Mouse (Mus musculus): Measurements from ENCODE around the gene Olfr1368.
A peak's percentile ranks its signal among the peaks of the same experiment; 100 is the strongest.
"Not testable (repeated sequence)": the region's sequence is repeated elsewhere in the genome, so short reads cannot be mapped to it uniquely, and the experiment has no call there.

Gene Olfr1368

DNA sequence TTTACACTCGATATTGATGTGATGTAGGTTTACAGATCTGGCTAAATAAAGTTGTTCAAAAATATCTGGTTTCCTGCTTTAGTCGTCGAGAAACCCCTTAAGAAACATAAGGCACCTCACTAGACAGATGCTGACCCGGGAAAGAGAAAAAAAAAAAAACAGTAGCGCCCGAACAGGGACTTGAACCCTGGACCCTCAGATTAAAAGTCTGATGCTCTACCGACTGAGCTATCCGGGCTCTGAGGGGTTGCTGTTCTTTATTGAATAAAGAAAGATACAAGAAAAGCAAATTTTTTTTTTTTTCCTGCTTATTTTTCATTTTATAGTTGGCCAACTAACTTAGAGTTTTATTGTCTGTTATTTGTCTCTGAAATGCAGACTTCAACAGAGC, 22.2 kb upstream of the Olfr1368 start:
- peak; percentile 81 for DNase-seq (ENCODE audit: low spot score)

DNA sequence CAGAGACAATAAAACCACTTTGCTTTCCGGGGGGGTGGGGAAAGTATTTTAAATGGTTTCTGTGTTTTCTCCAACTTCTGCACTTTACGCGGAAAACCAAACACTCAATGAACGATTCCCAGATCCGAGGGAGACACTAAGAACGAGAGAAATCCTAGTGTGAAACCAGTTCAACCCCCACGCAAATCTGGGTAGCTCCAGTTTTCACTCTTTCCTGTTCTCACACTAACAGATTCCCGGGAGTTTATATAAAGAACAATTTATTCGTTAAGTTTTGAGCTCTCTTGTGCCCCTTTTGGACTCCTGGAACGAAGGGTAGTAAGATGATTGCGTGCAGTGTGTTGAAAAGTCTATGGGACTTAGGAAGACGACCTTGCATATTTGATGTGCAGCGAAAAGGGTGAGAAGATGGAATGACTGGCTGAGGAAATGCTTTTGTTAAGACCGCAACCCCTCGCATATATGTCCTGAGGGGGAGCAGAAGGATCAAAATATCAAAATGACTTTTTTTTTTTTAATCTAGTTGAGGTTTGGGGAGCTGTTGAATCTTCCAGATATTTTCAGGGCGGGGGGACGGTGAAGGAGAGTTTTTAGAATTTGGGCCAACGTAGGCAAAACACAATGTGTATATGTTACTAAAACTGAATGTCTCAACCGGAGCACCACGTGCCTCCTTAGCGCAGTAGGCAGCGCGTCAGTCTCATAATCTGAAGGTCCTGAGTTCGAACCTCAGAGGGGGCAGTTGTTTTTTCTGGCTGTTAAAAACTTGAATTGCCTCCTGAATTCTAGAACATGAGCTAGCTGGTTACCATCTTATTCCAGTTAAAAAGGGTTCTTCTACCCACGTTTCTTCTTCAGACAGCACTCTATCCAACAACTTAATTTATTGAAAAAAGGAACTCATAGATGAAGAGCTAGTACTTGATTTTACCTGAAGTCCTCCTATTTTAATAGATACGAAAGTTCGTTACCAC, 21.6 kb upstream of the Olfr1368 start:
- peak; percentile 93 for DNase-seq (ENCODE audit: low spot score)

DNA sequence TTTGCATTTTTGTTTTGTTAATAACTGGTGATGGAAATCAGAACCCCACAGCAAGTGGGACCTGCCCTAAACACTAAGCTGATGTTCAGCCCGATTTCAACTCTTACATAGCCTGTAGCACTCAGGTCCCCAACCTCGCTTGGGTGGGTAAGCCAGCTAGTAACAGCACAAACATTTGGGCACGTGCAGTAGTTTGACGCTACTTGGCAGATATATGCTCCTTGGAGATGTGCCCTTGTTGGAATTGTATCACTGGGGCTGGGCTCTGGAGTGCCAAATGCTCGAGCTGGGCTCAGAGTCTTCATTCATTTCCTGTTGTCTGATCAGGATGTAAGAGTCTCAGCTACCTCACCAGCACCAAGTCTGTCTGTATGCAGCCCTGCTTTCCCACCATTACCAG, 16.9 kb upstream of the Olfr1368 start:
- DNase-seq (ENCODE audit: low spot score): no peak

DNA sequence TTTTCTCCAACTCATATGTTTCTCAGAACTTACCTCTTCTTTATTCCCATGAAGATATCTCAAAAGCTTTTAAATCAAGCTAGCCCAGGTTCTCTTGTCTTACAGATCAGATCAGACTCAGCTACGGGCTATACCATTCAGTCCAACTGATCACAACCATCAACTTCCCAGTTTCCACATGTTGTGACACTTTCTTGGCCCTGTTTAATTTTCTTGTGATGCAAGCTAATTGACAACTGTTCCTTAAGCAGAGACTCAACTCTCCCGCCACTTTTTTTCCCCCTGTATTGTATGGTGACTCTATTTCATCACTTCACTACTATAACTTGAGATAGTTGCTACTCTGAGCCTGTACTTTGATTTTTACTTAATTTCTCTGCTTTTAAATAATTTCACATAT, 15.9 kb upstream of the Olfr1368 start:
- DNase-seq (ENCODE audit: low spot score): no peak

DNA sequence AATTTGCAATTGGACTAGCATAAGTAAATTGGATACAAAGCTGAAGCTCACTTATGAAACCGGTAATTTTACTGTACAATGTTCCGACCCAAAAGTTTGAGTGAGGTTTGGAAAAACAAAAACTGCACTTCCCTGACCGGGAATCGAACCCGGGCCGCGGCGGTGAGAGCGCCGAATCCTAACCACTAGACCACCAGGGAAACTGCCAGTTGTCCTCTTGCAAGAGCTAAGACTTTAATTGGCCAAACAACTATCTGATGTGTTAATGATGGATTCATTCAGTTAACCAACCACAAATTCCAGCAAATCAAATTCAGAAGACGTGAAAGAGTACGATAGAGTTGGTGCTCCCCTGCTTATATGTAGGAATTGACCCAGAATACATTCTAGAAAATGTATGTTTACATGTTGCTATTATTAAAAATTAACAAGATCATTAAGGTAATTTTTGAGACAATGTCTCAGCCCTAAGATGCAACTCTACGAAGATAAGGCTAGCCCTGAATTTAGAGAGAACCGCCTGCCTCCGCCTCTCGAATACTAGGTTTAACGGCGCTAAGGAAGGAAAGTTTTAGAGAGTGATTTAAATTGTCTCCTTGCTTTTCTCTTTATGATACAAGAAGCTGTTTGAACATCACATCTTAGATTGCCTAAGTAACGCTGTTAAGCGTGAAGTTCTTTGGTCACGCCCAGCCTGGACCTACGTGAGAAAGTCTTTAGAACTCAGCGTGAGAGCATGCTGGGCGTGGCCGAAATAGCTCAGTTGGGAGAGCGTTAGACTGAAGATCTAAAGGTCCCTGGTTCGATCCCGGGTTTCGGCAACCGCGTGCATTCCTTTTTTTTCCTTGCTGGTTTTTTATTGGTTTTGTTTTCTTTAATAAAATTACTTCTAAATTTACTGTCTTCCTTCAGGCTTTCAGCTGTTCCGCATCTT, 15.3 kb upstream of the Olfr1368 start:
- peak; percentile 98 for DNase-seq (ENCODE audit: low spot score)

DNA sequence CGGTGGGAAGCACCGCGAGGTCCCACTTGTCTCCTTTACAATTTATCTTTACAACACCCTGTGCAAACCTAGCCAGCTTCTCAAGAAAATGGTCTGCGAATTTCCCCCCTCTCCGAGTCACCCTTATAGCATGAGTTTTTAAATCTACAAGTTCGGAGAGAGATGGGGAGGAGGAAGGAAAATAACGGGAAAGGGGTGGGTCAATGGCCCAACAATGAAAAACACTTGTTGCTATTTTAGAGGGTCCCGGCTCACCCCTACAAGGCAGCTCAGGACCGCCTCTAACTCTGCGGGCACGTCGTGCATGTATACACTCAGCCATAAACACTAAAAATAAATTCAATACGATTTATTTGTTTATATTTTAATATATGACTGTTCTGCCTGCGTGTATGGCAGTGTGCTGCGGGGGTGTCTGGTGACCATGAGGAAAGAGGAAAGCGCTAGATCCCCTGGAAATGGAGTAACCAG, 14.4 kb upstream of the Olfr1368 start:
- DNase-seq (ENCODE audit: low spot score): peak; percentile 48

DNA sequence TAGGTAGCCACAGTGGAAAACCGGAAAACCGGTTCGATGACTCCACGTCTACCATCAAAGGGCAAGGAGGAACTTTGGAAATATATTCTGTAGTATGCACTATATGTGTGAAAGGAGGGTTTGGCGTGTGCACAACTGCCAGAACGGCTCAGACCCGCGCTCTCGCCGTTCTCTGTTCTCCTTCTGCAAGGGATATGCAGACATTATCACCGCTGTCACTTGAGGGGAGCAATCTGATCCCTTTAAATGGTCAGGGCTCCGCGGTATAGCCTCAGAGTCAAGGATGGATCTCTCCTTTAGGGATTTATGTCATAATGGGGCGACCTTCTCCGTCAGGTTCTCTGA, 13.8 kb upstream of the Olfr1368 start:
- peak; percentile 53 for DNase-seq (ENCODE audit: low spot score)

DNA sequence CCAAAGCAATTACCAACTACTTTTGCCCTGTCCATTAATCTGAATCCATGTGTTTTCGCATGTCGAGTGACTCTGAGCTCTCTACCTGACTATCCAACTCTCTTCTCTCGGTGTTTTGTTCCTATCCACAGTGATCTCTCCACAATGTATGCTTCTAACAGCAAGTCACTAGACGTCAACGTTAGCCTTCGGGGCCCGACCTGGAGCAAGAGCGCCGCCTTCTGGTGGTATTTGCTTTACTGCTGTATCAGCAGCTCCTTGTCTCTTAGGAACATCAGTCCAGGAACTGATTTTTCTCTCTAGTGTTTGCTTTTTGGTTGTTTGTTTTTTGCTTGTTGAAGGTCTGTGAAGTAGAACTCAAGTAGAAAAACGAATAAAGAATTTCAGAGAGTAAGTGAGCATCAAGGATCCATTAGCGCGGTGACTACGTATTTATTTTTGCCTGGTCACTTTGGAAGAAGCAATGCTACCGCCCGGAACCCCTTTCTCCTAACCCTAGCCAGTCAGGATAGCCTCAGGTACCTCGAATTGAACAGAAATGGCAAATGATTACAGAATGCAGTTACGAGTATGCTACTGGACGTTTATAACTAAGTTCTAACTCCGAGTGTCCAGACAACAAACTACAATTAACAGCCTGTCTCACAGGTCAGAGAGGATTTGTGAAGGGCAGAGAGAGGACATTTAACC, 13.3 kb upstream of the Olfr1368 start:
- peak; percentile 93 for DNase-seq (ENCODE audit: low spot score)

DNA sequence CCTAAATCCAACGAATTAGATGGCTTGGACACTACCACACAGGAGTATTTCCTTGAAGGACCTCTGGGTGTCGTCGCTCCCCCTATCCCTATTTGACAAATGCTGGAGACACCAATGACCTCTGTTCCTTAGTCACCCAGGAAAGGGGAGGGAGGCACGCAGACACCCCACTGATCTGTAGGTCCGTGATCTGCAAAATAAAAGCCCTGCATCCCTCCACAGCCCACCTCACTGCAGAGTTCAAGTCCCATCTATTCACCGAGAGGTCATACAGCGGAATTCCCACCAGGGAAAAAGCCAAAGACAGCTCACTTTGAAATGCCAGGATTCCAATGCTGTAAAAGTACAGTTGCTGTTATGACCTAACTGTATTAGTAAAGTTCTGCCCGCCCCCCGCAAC, 12.4 kb upstream of the Olfr1368 start:
- peak; percentile 21 for DNase-seq (ENCODE audit: low spot score)

DNA sequence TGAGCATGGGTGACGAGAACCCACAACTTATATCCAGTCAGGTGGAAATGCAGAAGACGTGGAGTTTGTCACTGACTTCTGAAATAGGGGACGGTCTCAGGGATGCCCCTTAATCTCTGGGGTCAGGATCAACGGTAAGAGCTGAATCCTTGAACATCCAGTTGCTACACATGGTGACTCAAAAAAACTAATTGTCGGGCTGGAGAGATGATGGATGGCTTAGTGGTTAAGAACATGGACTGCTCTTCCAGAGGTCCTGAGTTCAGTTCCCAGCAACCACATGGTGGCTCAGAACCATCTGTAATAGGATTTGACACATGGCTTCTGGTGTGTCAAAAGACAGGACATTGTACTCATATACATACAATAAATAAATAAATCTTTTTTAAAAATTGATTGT, 10.2 kb upstream of the Olfr1368 start:
- no peak for DNase-seq (ENCODE audit: low spot score)

DNA sequence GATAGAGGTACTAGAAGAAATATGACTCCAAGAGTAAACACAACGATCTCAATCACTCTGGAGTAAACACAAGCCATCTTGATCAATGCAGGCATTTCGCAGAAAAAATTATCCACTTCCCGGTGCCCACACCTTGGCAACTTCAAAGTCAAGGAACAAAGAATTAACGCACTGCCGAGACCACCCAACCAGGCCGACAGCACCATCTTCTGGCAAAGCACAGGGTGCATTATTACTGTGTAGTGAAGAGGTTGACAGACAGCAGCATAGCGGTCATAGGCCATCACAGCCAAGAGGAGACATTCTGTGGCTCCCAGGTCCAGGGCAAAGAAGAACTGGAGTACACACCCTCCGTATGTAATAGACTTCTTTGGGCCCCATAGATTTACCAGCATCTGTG, 3.2 kb downstream of the Olfr1368 start:
- DNase-seq (ENCODE audit: low spot score): no peak

DNA sequence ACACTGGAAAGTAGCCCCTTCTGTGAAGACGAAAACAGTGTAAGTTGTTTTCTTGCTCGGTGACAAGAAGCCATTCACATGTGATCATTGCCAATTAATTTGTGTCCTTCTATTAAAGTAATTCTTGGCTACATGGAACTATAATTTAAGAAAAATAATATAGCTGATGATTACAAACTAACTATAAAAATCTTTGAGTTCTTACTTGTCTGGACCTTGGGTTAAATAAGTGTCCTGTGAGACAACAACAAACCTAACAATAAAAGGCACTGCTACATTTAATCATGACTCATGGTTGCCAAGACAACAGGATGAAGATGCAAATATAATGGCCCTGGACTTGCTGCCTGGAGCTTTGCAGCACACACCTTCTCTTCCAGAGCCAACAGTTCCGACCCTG, 16.3 kb downstream of the Olfr1368 start, which contains the start of gene Olfr263:
Olfr263 (plus strand) TSS at position 301 of the 400 bp plus-strand sequence.
- not testable (repeated sequence) for DNase-seq (ENCODE audit: low spot score)

DNA sequence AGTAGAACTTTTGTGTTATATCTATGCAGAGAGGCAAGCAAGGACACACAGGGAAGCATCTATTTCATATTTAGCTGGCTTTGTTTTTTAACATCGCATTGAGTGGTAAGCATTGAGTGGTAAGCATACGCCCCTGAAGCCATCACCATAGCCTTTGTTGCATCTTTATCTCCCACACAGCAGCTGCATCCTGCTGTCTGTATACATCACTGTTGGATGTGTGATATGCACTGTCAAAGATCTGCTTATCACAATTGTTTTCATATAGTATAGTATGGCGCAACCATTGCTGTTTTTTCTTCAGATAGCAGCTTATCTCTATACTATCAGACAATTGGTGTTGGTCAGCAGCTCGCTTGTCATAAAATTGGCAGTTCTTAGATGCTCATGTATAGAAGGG, 31.5 kb downstream of the Olfr1368 start:
- no peak for DNase-seq (ENCODE audit: low spot score)

DNA sequence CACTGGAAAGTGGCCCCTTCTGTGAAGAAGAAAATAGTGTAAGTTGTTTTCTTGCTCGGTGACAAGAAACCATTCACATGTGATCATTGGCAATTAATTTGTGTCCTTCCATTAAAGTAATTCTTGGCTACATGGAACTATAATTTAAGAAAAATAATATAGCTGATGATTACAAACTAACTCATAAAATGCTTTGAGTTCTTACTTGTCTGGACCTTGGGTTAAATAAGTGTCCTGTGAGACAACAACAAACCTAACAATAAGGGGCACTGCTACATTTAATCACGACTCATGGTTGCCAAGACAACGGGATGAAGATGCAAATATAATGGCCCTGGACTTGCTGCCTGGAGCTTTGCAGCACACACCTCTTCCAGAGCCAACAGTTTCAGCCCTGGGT, 34.5 kb downstream of the Olfr1368 start, which contains the start of gene Olfr1369-ps1:
Olfr1369-ps1 (plus strand) TSS at position 301 of the 400 bp plus-strand sequence.
- DNase-seq (ENCODE audit: low spot score): not testable (repeated sequence)

DNA sequence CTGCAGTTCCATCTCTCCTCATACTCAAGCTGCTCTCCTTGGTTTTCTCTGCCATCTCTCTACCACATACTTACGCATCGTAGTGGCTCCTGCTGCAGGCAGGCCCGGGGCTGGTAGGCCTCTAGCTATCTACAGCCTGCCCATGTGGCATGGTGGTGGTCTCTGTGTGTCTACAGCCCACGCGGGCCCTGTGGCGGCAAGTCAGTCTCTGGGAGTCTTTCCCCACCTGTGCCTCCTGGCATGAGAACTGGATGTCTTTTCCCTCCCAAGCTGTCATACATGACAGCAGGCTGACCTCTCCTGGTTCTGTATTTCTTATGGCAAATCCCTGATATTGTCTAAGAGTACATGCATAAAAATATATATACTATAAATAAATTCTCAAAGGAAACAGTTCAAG, 35.2 kb downstream of the Olfr1368 start:
- no peak for DNase-seq (ENCODE audit: low spot score)

DNA sequence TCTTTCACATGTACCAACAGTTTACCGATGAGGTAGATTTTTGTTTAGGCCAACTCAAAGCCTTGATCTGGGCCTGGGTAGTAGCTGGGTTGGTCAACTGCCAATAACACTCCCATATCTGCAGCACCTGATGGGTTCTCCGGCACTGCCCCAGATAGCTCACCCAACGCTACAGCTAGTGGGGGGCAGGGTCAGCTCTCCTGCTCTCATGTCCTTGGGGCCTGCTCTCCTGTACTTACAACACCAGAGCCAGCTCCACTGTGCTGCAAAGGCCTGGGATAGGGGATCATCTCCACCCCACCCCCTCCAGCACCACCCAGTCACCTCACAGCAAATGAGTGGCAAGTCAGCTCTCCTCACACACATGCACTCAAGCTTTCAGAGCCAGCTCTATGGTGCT, 35.9 kb downstream of the Olfr1368 start:
- DNase-seq (ENCODE audit: low spot score): no peak
